Mouse (Mus musculus) midbrain, postnatal 0 days (tissue): ENCODE data around the gene Omt2b. TPM values are rescaled to one million over a fixed set of nuclear protein-coding genes. Genes with fewer than 3 reads are reported as not detected.
"Not testable (repeated sequence)": the region's sequence is repeated elsewhere in the genome, so short reads cannot be mapped to it uniquely, and the experiment has no call there.

Experiments used
- ATAC-seq: fragments of 200-750 bp; cut with Nextera tagmentation; 2 replicates; pipeline ENCODE4 v1.8.0; 2017; ENCODE audit warnings: moderate number of reproducible peaks, mild to moderate bottlenecking, moderate TSS enrichment, moderate library complexity; ENCODE audit not compliant: low FRiP score
- DNase-seq: peaks from one replicate; pipeline ENCODE4 v3.0.0-alpha.2; 2015; ENCODE audit warnings: low spot score
- H3K27ac ChIP-seq: fragments of 300-500 bp; sonication (generic); 2 replicates; pipeline ENCODE4 v1.5.1; 2014; ENCODE audit warnings: low read depth, mild to moderate bottlenecking, low read length, mixed read lengths
- H3K27me3 ChIP-seq: fragments of 300-500 bp; sonication (generic); 2 replicates; pipeline ENCODE4 v1.6.1; 2014; ENCODE audit warnings: low read length, control low read depth, mixed read lengths; ENCODE audit not compliant: insufficient read depth
- H3K36me3 ChIP-seq: fragments of 300-500 bp; sonication (generic); 2 replicates; pipeline ENCODE4 v1.6.1; 2014; ENCODE audit warnings: low read length, control low read depth, mixed read lengths; ENCODE audit not compliant: insufficient read depth
- H3K4me1 ChIP-seq: fragments of 300-500 bp; sonication (generic); 2 replicates; pipeline ENCODE4 v1.6.1; 2014; ENCODE audit warnings: mild to moderate bottlenecking, control low read depth, antibody characterized with exemption, low read length, mixed read lengths; ENCODE audit not compliant: insufficient read depth
- H3K4me2 ChIP-seq: fragments of 300-500 bp; sonication (generic); 2 replicates; pipeline ENCODE4 v1.6.1; 2014; ENCODE audit warnings: low read depth, mild to moderate bottlenecking, low read length, mixed read lengths; ENCODE audit not compliant: poor library complexity, severe bottlenecking
- H3K4me3 ChIP-seq: fragments of 300-500 bp; sonication (generic); 2 replicates; pipeline ENCODE4 v1.5.1; 2014; ENCODE audit warnings: low read depth, mild to moderate bottlenecking, low read length, moderate library complexity
- H3K9ac ChIP-seq: fragments of 300-500 bp; sonication (generic); replicated peaks from 2 replicates; pipeline ENCODE4 v1.6.1; 2014; ENCODE audit warnings: mild to moderate bottlenecking, low read length, moderate library complexity, mixed read lengths; ENCODE audit not compliant: poor library complexity, severe bottlenecking
- H3K9me3 ChIP-seq: fragments of 300-500 bp; sonication (generic); 2 replicates; pipeline ENCODE4 v1.6.1; 2016; ENCODE audit warnings: low read length, control low read depth
- WGBS: fragments of 180-500 bp; shearing (Covaris S2); extraction: QIAGEN DNeasy Blood & Tissue Kit; methylation state at CpG from one replicate; pipeline ENCODE4 v1.1.7; 2014; 5-methylcytosine and 5-hydroxymethylcytosine counted together
- polyA plus RNA-seq: library from polyadenylated mRNA; unstranded; fragments of >200 nt; fragmentation: Nextera tagmentation; extraction: Ambion mirVana; gene quantifications from 2 replicates; pipeline ENCODE4 v1.2.1, GENCODE M21; 2015
- total RNA-seq: library from RNA; depleted of rRNA; stranded (reverse); fragments of >200 nt; gene quantifications from 2 replicates; pipeline ENCODE4 v1.2.3, GENCODE M21; 2014; rRNA removed

Gene Omt2b
- total RNA-seq (not detected in 2 replicates), polyA plus RNA-seq (not detected in 2 replicates)

- whole genome bisulfite sequencing: 82% methylated on average over 1 of the region's 1 CpGs
- not testable (repeated sequence) for DNase-seq
Measured at GRCm38 (mm10) chr9:78327289-78327688, at the start of gene Omt2b. TSS of gene Omt2b (plus strand) at chr9:78327589.

GRCm38 (mm10) chr9:78282002-78282711, 45.2 kb upstream of the Omt2b start:
- H3K9me3 ChIP-seq, H3K27me3 ChIP-seq, H3K4me3 ChIP-seq, H3K4me1 ChIP-seq, H3K9ac ChIP-seq, ATAC-seq, H3K27ac ChIP-seq, H3K36me3 ChIP-seq, DNase-seq, H3K4me2 ChIP-seq: not testable (repeated sequence)
- 90% methylated on average over 4 of the region's 4 CpGs for WGBS

More at GRCm38 (mm10) chr9:78327289-78327688, at the start of gene Omt2b:
- not testable (repeated sequence) for H3K9ac ChIP-seq, ATAC-seq, H3K4me2 ChIP-seq, H3K36me3 ChIP-seq, H3K27ac ChIP-seq, H3K27me3 ChIP-seq, H3K9me3 ChIP-seq, H3K4me3 ChIP-seq, H3K4me1 ChIP-seq

GRCm38 (mm10) chr9:78289063-78289462, 38.3 kb upstream of the Omt2b start:
- DNase-seq, H3K36me3 ChIP-seq, H3K4me3 ChIP-seq, ATAC-seq, H3K9me3 ChIP-seq, H3K9ac ChIP-seq, H3K27me3 ChIP-seq, H3K4me2 ChIP-seq, H3K4me1 ChIP-seq, H3K27ac ChIP-seq: not testable (repeated sequence)
- WGBS: 83% methylated on average over 1 of the region's 1 CpGs

GRCm38 (mm10) chr9:78289723-78290122, 37.7 kb upstream of the Omt2b start, which contains the start of gene Gm10639:
TSS of gene Gm10639 (plus strand) at chr9:78289923.
- 81% methylated on average over 3 of the region's 3 CpGs for WGBS
- not testable (repeated sequence) for ATAC-seq, H3K27ac ChIP-seq, H3K4me1 ChIP-seq, DNase-seq, H3K4me3 ChIP-seq, H3K27me3 ChIP-seq, H3K4me2 ChIP-seq, H3K9ac ChIP-seq, H3K36me3 ChIP-seq, H3K9me3 ChIP-seq

- not testable (repeated sequence) for H3K27ac ChIP-seq, DNase-seq, H3K36me3 ChIP-seq, H3K27me3 ChIP-seq, H3K9me3 ChIP-seq, H3K9ac ChIP-seq, H3K4me2 ChIP-seq, ATAC-seq, H3K4me3 ChIP-seq, H3K4me1 ChIP-seq
- 90% methylated on average over 8 of the region's 8 CpGs for WGBS
Measured at GRCm38 (mm10) chr9:78292462-78292861, 34.9 kb upstream of the Omt2b start.

GRCm38 (mm10) chr9:78293683-78294082, 33.7 kb upstream of the Omt2b start:
- H3K4me2 ChIP-seq, H3K36me3 ChIP-seq, H3K9ac ChIP-seq, DNase-seq, ATAC-seq, H3K4me3 ChIP-seq, H3K27me3 ChIP-seq, H3K9me3 ChIP-seq, H3K4me1 ChIP-seq, H3K27ac ChIP-seq: not testable (repeated sequence)
- 100% methylated on average over 1 of the region's 1 CpGs for WGBS

GRCm38 (mm10) chr9:78294781-78295180, 32.6 kb upstream of the Omt2b start:
- not testable (repeated sequence) for ATAC-seq, H3K4me1 ChIP-seq, H3K4me2 ChIP-seq, H3K36me3 ChIP-seq, DNase-seq, H3K9me3 ChIP-seq, H3K4me3 ChIP-seq, H3K27me3 ChIP-seq, H3K9ac ChIP-seq, H3K27ac ChIP-seq
- WGBS: 83% methylated on average over 4 of the region's 7 CpGs
